8 mouse cellular contexts compared by ENCODE assay signal in the genomic region with DNA sequence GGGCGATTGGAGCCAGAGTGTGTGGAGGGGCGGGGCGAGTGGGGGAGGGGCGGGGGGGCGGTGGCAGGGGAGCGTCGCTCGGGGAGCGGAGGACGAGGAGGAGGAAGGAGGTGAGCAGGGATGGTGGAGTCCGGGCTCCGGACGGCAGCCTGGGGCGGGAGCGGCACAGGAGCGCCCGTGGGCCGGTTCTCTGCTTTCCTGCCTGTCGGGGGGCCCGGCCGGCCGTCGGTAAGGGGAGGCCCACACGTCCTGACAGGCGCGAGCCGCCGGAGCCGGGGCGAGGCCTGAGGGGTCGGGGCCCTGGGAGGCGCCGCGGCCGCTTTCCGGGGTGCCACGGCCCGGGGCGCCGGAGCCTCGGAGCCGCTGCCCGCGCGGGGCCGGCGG. TPM values are rescaled to one million over a fixed set of nuclear protein-coding genes. Genes with fewer than 3 reads are reported as not detected.
DNase-seq lines count a peak whose midpoint lies in the region; ATAC-seq lines count a peak whose summit lies in the region.

No protein-coding gene starts in this region.

- peak overlapping the region; percentile 96 for H3K27ac ChIP-seq in neural tube, embryonic 11.5 days (ENCODE audit: low read depth, low read length)
- H3K27ac ChIP-seq in limb, embryonic 12.5 days: peak overlapping the region; percentile 96
- H3K27ac ChIP-seq in stomach, embryonic 15.5 days: peak overlapping the region; percentile 96

- WGBS in neural tube, embryonic 11.5 days: 0% methylated on average over 32 of the region's 47 CpGs
- WGBS in limb, embryonic 12.5 days: under 1% methylated on average over 41 of the region's 47 CpGs
- WGBS in stomach, embryonic 15.5 days: 2% methylated on average over 25 of the region's 47 CpGs

- H3K27me3 ChIP-seq in neural tube, embryonic 11.5 days (ENCODE audit: control insufficient read depth, insufficient read depth, low read length): no peaks in the 10 kb centered on the region
- H3K27me3 ChIP-seq in limb, embryonic 12.5 days: no peaks in the 10 kb centered on the region
- H3K27me3 ChIP-seq in stomach, embryonic 15.5 days (replicated peaks): no peaks in the 10 kb centered on the region

- H3K4me2 ChIP-seq in neural tube, embryonic 11.5 days (ENCODE audit: low read depth): peak overlapping the region; percentile 56
- peak overlapping the region; percentile 66 for H3K4me2 ChIP-seq in limb, embryonic 12.5 days
- peak overlapping the region; percentile 59 for H3K4me2 ChIP-seq in stomach, embryonic 15.5 days

- H3K9ac ChIP-seq in neural tube, embryonic 11.5 days (ENCODE audit: low read length): peak overlapping the region; percentile 91
- peak overlapping the region; percentile 96 for H3K9ac ChIP-seq in limb, embryonic 12.5 days (replicated peaks)
- H3K9ac ChIP-seq in stomach, embryonic 15.5 days: peak overlapping the region; percentile 93

- ATAC-seq in cerebellum, adult (ENCODE audit: insufficient number of reproducible peaks, low FRiP score, low TSS enrichment): peak; percentile 51
- peak; percentile 80; the same call in 1 of the 2 replicates for ATAC-seq in neural tube, embryonic 11.5 days (ENCODE audit: insufficient read depth, low FRiP score, low TSS enrichment)
- ATAC-seq in limb, embryonic 12.5 days (ENCODE audit: insufficient number of reproducible peaks, insufficient read depth, low FRiP score, low TSS enrichment, low read depth): no peak; the same call in 1 of the 2 replicates
- peak; percentile 16; the same call in 1 of the 2 replicates for ATAC-seq in stomach, embryonic 15.5 days (ENCODE audit: insufficient read depth, low FRiP score, low read depth)
- ATAC-seq in monocyte, adult 5-6 weeks (replicated peaks; ENCODE audit: insufficient number of reproducible peaks, low FRiP score, low TSS enrichment, poor library complexity, severe bottlenecking): no peak

- H3K4me1 ChIP-seq in neural tube, embryonic 11.5 days (ENCODE audit: control insufficient read depth, insufficient read depth, low read length): no peaks in the 10 kb centered on the region; the same call in 1 of the 2 replicates
- H3K4me1 ChIP-seq in limb, embryonic 12.5 days (replicated peaks): peaks cover 14% of the 10 kb centered on the region
- H3K4me1 ChIP-seq in stomach, embryonic 15.5 days: peaks cover 8% of the 10 kb centered on the region

- peak overlapping the region; percentile 96 for H3K4me3 ChIP-seq in neural tube, embryonic 11.5 days (ENCODE audit: low read depth, low read length)
- H3K4me3 ChIP-seq in limb, embryonic 12.5 days (replicated peaks): peak overlapping the region; percentile 89
- peak overlapping the region; percentile 85 for H3K4me3 ChIP-seq in stomach, embryonic 15.5 days (replicated peaks)

- DNase-seq in cerebellum, adult 18-20 months: no peak
- DNase-seq in neural tube, embryonic 11.5 days (ENCODE audit: low spot score): no peak
- DNase-seq in neural tube, embryonic 10.5 days (ENCODE audit: extremely low spot score, low spot score): no peak
- no peak for DNase-seq in layer of hippocampus, adult 9-10 months (ENCODE audit: low spot score)

- H3K36me3 ChIP-seq in neural tube, embryonic 11.5 days (ENCODE audit: control insufficient read depth, insufficient read depth, low read length): no peaks in the 10 kb centered on the region
- H3K36me3 ChIP-seq in limb, embryonic 12.5 days: peaks cover 5% of the 10 kb centered on the region; the same call in 1 of the 2 replicates
- H3K36me3 ChIP-seq in stomach, embryonic 15.5 days: no peaks in the 10 kb centered on the region

- no peaks in the 10 kb centered on the region for H3K9me3 ChIP-seq in neural tube, embryonic 11.5 days (ENCODE audit: control insufficient read depth, low read length)
- H3K9me3 ChIP-seq in limb, embryonic 12.5 days: no peaks in the 10 kb centered on the region
- no peaks in the 10 kb centered on the region for H3K9me3 ChIP-seq in stomach, embryonic 15.5 days

RNA-seq across cellular contexts. Expression of gene Bbip1, which starts 0.4 kb away (rescaled TPM):
- polyA plus RNA-seq in neural tube, embryonic 11.5 days (2014; fragmentation: Nextera tagmentation; extraction: Ambion mirVana): 123 and 126 TPM in 2 replicates
- polyA plus RNA-seq in limb, embryonic 12.5 days (2016; fragmentation: Nextera tagmentation; extraction: Ambion mirVana): 89.6 and 93.3 TPM in 2 replicates
- 75.0 and 81.9 TPM in 2 replicates for polyA plus RNA-seq in stomach, embryonic 15.5 days (2015; fragmentation: Nextera tagmentation; extraction: Ambion mirVana)
- total RNA-seq in monocyte, adult 5-6 weeks (2017): 42.3 to 45.1 TPM (median 43.5 TPM) in 3 replicates

RNA-seq across cellular contexts. Expression of gene Shoc2, which starts 0.7 kb away (rescaled TPM):
- 75.9 and 79.4 TPM in 2 replicates for polyA plus RNA-seq in neural tube, embryonic 11.5 days (2014; fragmentation: Nextera tagmentation; extraction: Ambion mirVana)
- polyA plus RNA-seq in limb, embryonic 12.5 days (2016; fragmentation: Nextera tagmentation; extraction: Ambion mirVana): 41.7 and 46.8 TPM in 2 replicates
- 42.8 and 48.4 TPM in 2 replicates for polyA plus RNA-seq in stomach, embryonic 15.5 days (2015; fragmentation: Nextera tagmentation; extraction: Ambion mirVana)
- 63.5 to 85.3 TPM (median 69.9 TPM) in 3 replicates for total RNA-seq in monocyte, adult 5-6 weeks (2017)

RNA-seq across cellular contexts. Expression of gene Pdcd4, which starts 52.7 kb away (rescaled TPM):
- 62.0 and 63.6 TPM in 2 replicates for polyA plus RNA-seq in neural tube, embryonic 11.5 days (2014; fragmentation: Nextera tagmentation; extraction: Ambion mirVana)
- 106 and 107 TPM in 2 replicates for polyA plus RNA-seq in limb, embryonic 12.5 days (2016; fragmentation: Nextera tagmentation; extraction: Ambion mirVana)
- polyA plus RNA-seq in stomach, embryonic 15.5 days (2015; fragmentation: Nextera tagmentation; extraction: Ambion mirVana): 78.6 and 86.9 TPM in 2 replicates
- 238 to 392 TPM (median 322 TPM) in 3 replicates for total RNA-seq in monocyte, adult 5-6 weeks (2017)

Comparison
In these comparisons a context has a peak if more than half of its experiments do, and no peak if none do; other contexts are left out.
1. ATAC-seq: peak in cerebellum, adult (single experiment), neural tube, embryonic 11.5 days (single experiment) and stomach, embryonic 15.5 days (single experiment); none in limb, embryonic 12.5 days (single experiment) and monocyte, adult 5-6 weeks (single experiment).
2. Peak in every context shown above with its lines, with median percentiles within 50 percentile points of each other: H3K27ac ChIP-seq, H3K4me2 ChIP-seq, H3K4me3 ChIP-seq and H3K9ac ChIP-seq.